Mouse (Mus musculus): ENCODE data around the gene Grip1. TPM values are rescaled to one million over a fixed set of nuclear protein-coding genes. Genes with fewer than 3 reads are reported as not detected.

Grip1 gene
- polyA plus RNA-seq, 1 experiment from 2014 or later, result 0.55 TPM

DNA sequence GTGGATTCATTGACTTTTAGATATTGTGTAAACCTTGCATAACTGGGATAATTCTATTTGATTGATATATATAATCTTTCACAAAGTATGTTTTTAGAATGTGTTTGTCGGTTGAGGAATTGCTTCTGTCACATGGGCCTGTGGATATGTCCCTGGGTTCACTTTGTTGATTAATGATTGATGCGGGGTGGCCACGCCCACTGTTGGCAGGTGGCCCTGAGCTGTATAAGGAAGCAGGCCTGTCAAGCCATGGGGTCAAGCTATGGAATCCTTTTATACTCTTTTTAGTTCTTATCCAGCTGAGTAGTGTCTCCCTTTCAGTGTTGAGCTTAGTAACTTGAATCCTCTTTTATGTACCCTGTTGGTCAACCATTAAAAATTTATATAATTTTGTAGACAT, 72.1 kb downstream of the Grip1 start:
- ATAC-seq (ENCODE audit: low read depth), result peak; percentile 48; the same call in 1 of the 2 replicates
- H3K4me1 ChIP-seq (ENCODE audit: control insufficient read depth, low read depth, low read length), result no peaks in the 10 kb centered on the region
- no peaks in the 10 kb centered on the region for H3K27me3 ChIP-seq (ENCODE audit: control insufficient read depth, insufficient read depth, low read depth, low read length)
- H3K36me3 ChIP-seq (ENCODE audit: control insufficient read depth, insufficient read depth), result no peaks in the 10 kb centered on the region
- H3K4me2 ChIP-seq (ENCODE audit: low read depth, low read length), result no peak overlapping the region
- H3K9me3 ChIP-seq (replicated peaks; ENCODE audit: control insufficient read depth, low read length), result no peaks in the 10 kb centered on the region; the same call in 1 of the 2 replicates
- 61% methylated on average over 3 of the region's 3 CpGs for WGBS (ENCODE audit: insufficient replicate concordance)
- H3K9ac ChIP-seq (ENCODE audit: low read depth, low read length), result no peak overlapping the region
- H3K27ac ChIP-seq (ENCODE audit: low read length), result no peak overlapping the region
- no peak overlapping the region for H3K4me3 ChIP-seq (ENCODE audit: low read depth, low read length)

DNA sequence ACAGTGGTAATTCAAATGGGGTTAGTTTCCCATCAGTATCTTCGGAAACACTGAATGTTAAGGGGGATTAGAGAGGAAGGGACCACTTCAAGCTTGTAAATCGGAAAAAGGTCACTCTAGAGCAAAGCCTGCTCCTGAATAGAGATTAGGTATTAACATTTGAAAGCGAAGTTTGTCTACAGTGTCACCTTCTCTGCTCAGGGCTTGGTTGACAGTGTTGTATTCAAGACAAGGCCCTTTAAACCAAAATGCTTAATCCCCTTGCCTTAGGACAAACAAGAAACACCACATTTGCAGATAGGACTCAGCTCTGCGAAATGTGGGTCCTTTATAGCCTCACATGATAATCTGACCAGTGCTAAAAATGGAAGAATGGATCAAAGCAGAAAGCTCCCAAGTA, 81.2 kb downstream of the Grip1 start:
- H3K4me3 ChIP-seq (ENCODE audit: low read depth, low read length), result no peak overlapping the region
- WGBS (ENCODE audit: insufficient replicate concordance), result 38% methylated on average over 4 of the region's 4 CpGs
- H3K4me2 ChIP-seq (ENCODE audit: low read depth, low read length), result no peak overlapping the region
- H3K36me3 ChIP-seq (ENCODE audit: control insufficient read depth, insufficient read depth), result no peaks in the 10 kb centered on the region
- no peaks in the 10 kb centered on the region for H3K27me3 ChIP-seq (ENCODE audit: control insufficient read depth, insufficient read depth, low read depth, low read length)
- no peaks in the 10 kb centered on the region for H3K9me3 ChIP-seq (replicated peaks; ENCODE audit: control insufficient read depth, low read length)
- ATAC-seq (ENCODE audit: low read depth), result no peak
- no peak overlapping the region for H3K27ac ChIP-seq (ENCODE audit: low read length)
- H3K9ac ChIP-seq (ENCODE audit: low read depth, low read length), result no peak overlapping the region
- H3K4me1 ChIP-seq (ENCODE audit: control insufficient read depth, low read depth, low read length), result no peaks in the 10 kb centered on the region

DNA sequence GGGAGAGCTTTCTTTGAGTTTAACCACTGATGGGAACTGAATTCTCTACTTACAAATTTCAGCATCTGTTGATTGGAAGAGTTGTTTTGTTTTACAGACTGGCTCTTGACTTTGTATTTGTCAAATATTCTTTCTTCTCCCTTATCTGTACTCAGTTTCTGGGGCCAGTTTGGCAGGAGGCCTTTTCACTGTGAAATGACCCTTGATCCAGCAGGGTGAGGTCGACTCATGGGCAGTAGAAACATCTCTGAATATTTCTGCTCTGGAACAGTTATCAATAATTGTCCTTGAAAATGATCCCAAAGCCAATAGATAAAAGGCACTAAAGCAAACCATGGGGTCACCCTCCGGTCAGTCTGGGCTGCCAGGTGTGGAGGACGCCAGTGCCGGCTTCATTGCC, 88.0 kb downstream of the Grip1 start:
- Histone ChIP-seq H3K27me3 (ENCODE audit: control insufficient read depth, insufficient read depth, low read depth, low read length) (no peaks in the 10 kb centered on the region), H3K9me3 (replicated peaks; ENCODE audit: control insufficient read depth, low read length) (0 out of 2 replicates have a peak, but pooled peaks cover 2% of the 10 kb centered on the region), H3K4me3 (ENCODE audit: low read depth, low read length) (no peak overlapping the region), H3K4me2 (ENCODE audit: low read depth, low read length) (no peak overlapping the region), H3K27ac (ENCODE audit: low read length) (no peak overlapping the region), H3K4me1 (ENCODE audit: control insufficient read depth, low read depth, low read length) (no peaks in the 10 kb centered on the region), H3K9ac (ENCODE audit: low read depth, low read length) (no peak overlapping the region), H3K36me3 (ENCODE audit: control insufficient read depth, insufficient read depth) (no peaks in the 10 kb centered on the region)
- 43% methylated on average over 4 of the region's 4 CpGs for WGBS (ENCODE audit: insufficient replicate concordance)
- ATAC-seq (ENCODE audit: low read depth), result no peak

DNA sequence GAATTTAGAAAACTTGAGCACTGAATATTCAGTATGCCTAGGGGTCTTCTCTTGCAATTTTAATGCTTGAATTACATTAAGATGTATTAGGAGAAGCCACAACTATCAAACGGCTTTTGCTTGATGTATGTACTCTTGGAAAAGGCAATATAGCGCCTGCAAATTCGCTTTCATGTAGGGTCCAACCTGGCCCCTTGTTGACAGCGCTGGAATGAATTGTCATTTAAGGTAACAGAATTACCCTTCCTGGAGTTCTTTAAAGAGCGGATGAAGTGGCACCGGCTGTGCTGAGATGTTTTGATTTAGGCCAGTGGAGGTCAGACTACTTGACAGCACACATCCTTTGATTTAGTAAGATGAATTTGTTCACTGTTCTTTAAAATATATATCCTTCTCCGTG, 90.1 kb downstream of the Grip1 start:
- H3K27ac ChIP-seq (ENCODE audit: low read length), result no peak overlapping the region
- no peak overlapping the region for H3K4me3 ChIP-seq (ENCODE audit: low read depth, low read length)
- H3K4me1 ChIP-seq (ENCODE audit: control insufficient read depth, low read depth, low read length), result no peaks in the 10 kb centered on the region
- H3K9me3 ChIP-seq (replicated peaks; ENCODE audit: control insufficient read depth, low read length), result peaks cover 2% of the 10 kb centered on the region; the same call in 1 of the 2 replicates
- no peak overlapping the region for H3K9ac ChIP-seq (ENCODE audit: low read depth, low read length)
- no peak overlapping the region for H3K4me2 ChIP-seq (ENCODE audit: low read depth, low read length)
- no peaks in the 10 kb centered on the region for H3K27me3 ChIP-seq (ENCODE audit: control insufficient read depth, insufficient read depth, low read depth, low read length)
- ATAC-seq (ENCODE audit: low read depth), result no peak
- no peaks in the 10 kb centered on the region for H3K36me3 ChIP-seq (ENCODE audit: control insufficient read depth, insufficient read depth)
- 57% methylated on average over 7 of the region's 7 CpGs for whole genome bisulfite sequencing (ENCODE audit: insufficient replicate concordance)

DNA sequence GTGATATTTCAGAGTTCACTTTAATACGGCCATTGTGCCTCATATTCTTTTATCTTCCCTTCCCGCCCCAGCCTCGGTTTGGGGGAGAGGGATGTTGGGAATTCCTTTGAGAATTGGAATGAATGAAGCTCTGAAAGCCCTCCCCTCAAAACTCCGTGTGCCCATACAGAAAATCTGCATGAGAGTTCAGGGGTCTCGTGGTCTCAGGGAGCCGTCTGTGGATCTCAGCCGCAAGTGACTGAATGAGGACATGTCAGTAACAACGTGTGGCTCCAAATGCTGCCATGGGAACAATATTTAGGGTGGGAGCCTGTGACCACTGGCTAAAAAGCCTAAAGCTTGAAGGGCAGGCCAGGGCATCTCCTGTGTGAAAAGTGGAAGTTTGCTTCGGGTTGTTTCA, 91.1 kb downstream of the Grip1 start:
- 68% methylated on average over 9 of the region's 9 CpGs for WGBS (ENCODE audit: insufficient replicate concordance)
- no peak overlapping the region for H3K4me3 ChIP-seq (ENCODE audit: low read depth, low read length)

DNA sequence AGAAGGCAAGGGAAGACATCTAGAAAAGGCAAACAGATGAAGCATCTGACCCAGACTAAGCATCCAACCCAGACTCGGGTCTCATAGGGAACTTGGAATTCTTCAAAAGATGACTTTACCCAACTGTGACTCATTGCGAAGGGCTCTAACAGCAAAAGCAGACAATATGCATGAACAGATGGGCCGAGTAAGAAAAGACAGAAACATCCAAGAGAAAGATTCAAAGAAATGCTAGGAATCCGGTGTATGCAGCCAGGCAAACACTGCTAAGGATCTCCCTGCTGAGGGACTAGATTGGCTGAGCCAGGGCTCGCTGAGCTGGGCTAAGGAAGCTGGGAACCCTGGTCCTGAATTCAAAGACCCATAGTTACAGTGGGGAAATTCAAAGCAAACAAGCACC, 94.2 kb downstream of the Grip1 start:
- 51% methylated on average over 5 of the region's 5 CpGs for whole genome bisulfite sequencing (ENCODE audit: insufficient replicate concordance)
- ATAC-seq (ENCODE audit: low read depth), result no peak
- Histone ChIP-seq H3K9ac (ENCODE audit: low read depth, low read length) (no peak overlapping the region), H3K4me2 (ENCODE audit: low read depth, low read length) (no peak overlapping the region), H3K4me1 (ENCODE audit: control insufficient read depth, low read depth, low read length) (no peaks in the 10 kb centered on the region), H3K9me3 (replicated peaks; ENCODE audit: control insufficient read depth, low read length) (no peaks in the 10 kb centered on the region; the same call in 1 of the 2 replicates), H3K4me3 (ENCODE audit: low read depth, low read length) (no peak overlapping the region), H3K27me3 (ENCODE audit: control insufficient read depth, insufficient read depth, low read depth, low read length) (no peaks in the 10 kb centered on the region), H3K27ac (ENCODE audit: low read length) (no peak overlapping the region), H3K36me3 (ENCODE audit: control insufficient read depth, insufficient read depth) (no peaks in the 10 kb centered on the region)

More for the DNA sequence above, 91.1 kb downstream of the Grip1 start:
- no peak overlapping the region for H3K9ac ChIP-seq (ENCODE audit: low read depth, low read length)
- no peak overlapping the region for H3K27ac ChIP-seq (ENCODE audit: low read length)
- H3K36me3 ChIP-seq (ENCODE audit: control insufficient read depth, insufficient read depth), result no peaks in the 10 kb centered on the region
- H3K4me2 ChIP-seq (ENCODE audit: low read depth, low read length), result no peak overlapping the region
- peaks cover 2% of the 10 kb centered on the region; the same call in 1 of the 2 replicates for H3K9me3 ChIP-seq (replicated peaks; ENCODE audit: control insufficient read depth, low read length)
- H3K27me3 ChIP-seq (ENCODE audit: control insufficient read depth, insufficient read depth, low read depth, low read length), result no peaks in the 10 kb centered on the region
- ATAC-seq (ENCODE audit: low read depth), result no peak
- no peaks in the 10 kb centered on the region for H3K4me1 ChIP-seq (ENCODE audit: control insufficient read depth, low read depth, low read length)

DNA sequence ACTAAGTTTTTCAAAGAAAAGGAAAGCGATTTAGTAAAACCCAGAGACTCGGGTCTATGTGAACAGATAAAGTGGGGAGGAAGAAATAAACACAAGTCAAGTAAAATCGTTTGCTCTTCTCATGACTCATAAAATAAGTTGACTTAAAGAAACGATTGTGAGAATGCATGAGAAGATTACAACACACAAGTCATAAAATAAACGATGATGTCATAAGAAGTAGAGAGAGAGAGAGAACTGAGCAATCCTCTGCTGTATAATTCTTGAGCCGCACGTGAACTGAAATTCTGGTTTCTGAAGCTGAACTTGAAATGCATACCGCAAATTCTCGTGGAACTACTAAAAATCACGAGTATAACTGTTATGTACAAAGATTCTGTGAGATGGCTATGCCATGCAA, 95.1 kb downstream of the Grip1 start:
- no peaks in the 10 kb centered on the region for H3K4me1 ChIP-seq (ENCODE audit: control insufficient read depth, low read depth, low read length)
- H3K27ac ChIP-seq (ENCODE audit: low read length), result no peak overlapping the region
- H3K4me2 ChIP-seq (ENCODE audit: low read depth, low read length), result no peak overlapping the region
- no peak overlapping the region for H3K4me3 ChIP-seq (ENCODE audit: low read depth, low read length)
- H3K9me3 ChIP-seq (replicated peaks; ENCODE audit: control insufficient read depth, low read length), result no peaks in the 10 kb centered on the region; the same call in 1 of the 2 replicates
- no peaks in the 10 kb centered on the region for H3K27me3 ChIP-seq (ENCODE audit: control insufficient read depth, insufficient read depth, low read depth, low read length)
- H3K36me3 ChIP-seq (ENCODE audit: control insufficient read depth, insufficient read depth), result no peaks in the 10 kb centered on the region
- WGBS (ENCODE audit: insufficient replicate concordance), result 66% methylated on average over 10 of the region's 10 CpGs
- no peak overlapping the region for H3K9ac ChIP-seq (ENCODE audit: low read depth, low read length)
- no peak for ATAC-seq (ENCODE audit: low read depth)

DNA sequence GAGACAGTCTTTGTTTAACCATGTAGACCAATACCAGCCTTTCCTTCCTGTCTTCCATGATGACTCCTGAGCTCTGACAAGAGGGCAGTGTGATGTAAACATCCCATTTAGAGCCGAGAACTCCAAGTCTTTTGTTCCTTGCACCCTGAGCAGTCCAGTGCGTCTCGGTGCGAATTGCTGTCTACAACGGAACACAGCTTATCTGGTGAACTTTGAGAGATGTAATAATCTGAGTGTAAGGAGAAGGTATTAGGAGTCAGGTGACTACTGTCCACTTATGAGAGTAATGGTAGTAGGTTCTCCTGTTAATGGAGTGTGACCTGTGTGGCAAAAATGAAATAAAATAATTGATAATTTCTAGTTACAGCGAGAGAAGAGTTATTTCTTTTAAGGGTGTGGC, 97.0 kb downstream of the Grip1 start:
- H3K4me3 ChIP-seq (ENCODE audit: low read depth, low read length), result no peak overlapping the region
- H3K9me3 ChIP-seq (replicated peaks; ENCODE audit: control insufficient read depth, low read length), result no peaks in the 10 kb centered on the region; the same call in 1 of the 2 replicates
- no peaks in the 10 kb centered on the region for H3K36me3 ChIP-seq (ENCODE audit: control insufficient read depth, insufficient read depth)
- H3K9ac ChIP-seq (ENCODE audit: low read depth, low read length), result no peak overlapping the region
- no peak overlapping the region for H3K4me2 ChIP-seq (ENCODE audit: low read depth, low read length)
- no peak overlapping the region for H3K27ac ChIP-seq (ENCODE audit: low read length)
- H3K27me3 ChIP-seq (ENCODE audit: control insufficient read depth, insufficient read depth, low read depth, low read length), result no peaks in the 10 kb centered on the region
- WGBS (ENCODE audit: insufficient replicate concordance), result 63% methylated on average over 6 of the region's 6 CpGs
- no peaks in the 10 kb centered on the region for H3K4me1 ChIP-seq (ENCODE audit: control insufficient read depth, low read depth, low read length)
- no peak for ATAC-seq (ENCODE audit: low read depth)

DNA sequence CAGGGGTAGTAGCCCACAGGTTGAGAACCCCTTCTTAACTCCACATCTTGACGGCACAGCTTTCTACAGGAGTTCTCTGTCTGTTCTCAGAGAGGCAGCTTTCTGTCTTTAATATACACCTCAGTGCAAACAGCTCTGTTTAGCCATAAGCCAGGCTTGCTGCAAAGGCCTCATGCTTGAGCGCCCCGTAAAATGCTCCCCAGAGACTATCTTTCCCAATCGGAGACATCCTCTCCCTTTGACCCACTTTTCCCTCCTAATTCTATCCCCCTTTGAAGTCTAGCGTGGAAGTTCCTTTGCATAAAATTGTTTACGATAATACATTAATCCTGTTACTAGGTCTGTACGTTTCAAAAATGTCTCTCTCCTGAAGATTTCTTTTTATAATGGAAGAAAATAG, 102.7 kb downstream of the Grip1 start:
- Histone ChIP-seq H3K27me3 (ENCODE audit: control insufficient read depth, insufficient read depth, low read depth, low read length) (no peaks in the 10 kb centered on the region), H3K4me3 (ENCODE audit: low read depth, low read length) (no peak overlapping the region), H3K4me2 (ENCODE audit: low read depth, low read length) (no peak overlapping the region), H3K9ac (ENCODE audit: low read depth, low read length) (no peak overlapping the region), H3K36me3 (ENCODE audit: control insufficient read depth, insufficient read depth) (no peaks in the 10 kb centered on the region), H3K27ac (ENCODE audit: low read length) (no peak overlapping the region), H3K9me3 (replicated peaks; ENCODE audit: control insufficient read depth, low read length) (no peaks in the 10 kb centered on the region; the same call in 1 of the 2 replicates), H3K4me1 (ENCODE audit: control insufficient read depth, low read depth, low read length) (no peaks in the 10 kb centered on the region)
- 73% methylated on average over 7 of the region's 7 CpGs for WGBS (ENCODE audit: insufficient replicate concordance)
- no peak for ATAC-seq (ENCODE audit: low read depth)

All from liver, embryonic 16.5 days (tissue).